Mouse (Mus musculus) brain, embryonic 14.5 days (tissue): ENCODE data around the gene Ube3b.

Source experiments
- CTCF ChIP-seq: fragments of 200-500 bp; IDR thresholded peaks from 2 replicates; pipeline ENCODE4 v1.5.1; 2012; ENCODE audit warnings: inconsistent platforms, mild to moderate bottlenecking, moderate library complexity, borderline replicate concordance; ENCODE audit not compliant: insufficient read depth, insufficient read length; ENCODE audit errors: extremely low read depth
- POLR2A ChIP-seq: fragments of 200-500 bp; IDR thresholded peaks from 2 replicates; pipeline ENCODE4 v1.6.1; 2012; ENCODE audit warnings: mild to moderate bottlenecking, inconsistent platforms, borderline replicate concordance; ENCODE audit not compliant: poor library complexity, insufficient read depth, insufficient read length, severe bottlenecking; ENCODE audit errors: extremely low read depth

GRCm38 (mm10) chr5:114378177-114378920 is 2.1 kb upstream of the Ube3b start:
- TF ChIP-seq POLR2A (no peak), CTCF (no peak)
